Mouse (Mus musculus) adrenal gland (tissue): ENCODE data around the gene Cyb5r2.

ENCODE experiments used
- intact Hi-C: fragments of 180-260 bp; cut with DNase I; formaldehyde crosslinking; loops from one replicate; pipeline ENCODE4 v1.15.1; 2025

The Cyb5r2 gene

DNA sequence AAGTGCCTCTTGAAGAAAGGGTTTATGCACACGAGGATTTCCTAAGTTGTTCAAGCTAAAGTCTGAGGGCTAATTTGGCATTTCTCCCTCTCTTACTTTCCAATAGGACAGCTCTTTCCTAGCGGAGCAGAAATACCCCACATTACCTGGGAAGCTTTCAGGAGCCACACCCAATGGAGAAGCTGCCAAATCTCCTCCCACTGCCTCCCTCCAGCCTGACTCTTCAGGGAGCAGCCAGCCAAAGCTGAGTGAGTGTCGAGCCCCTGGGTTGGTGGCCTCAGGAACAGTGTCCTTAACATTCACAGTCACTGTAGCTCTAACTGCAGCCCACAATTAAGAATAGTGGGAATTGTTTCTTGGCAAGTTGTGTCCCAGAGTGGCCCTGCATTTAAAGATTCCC is 30.3 kb downstream of the Cyb5r2 start:
- intact Hi-C loops: no loop called here

GRCm38 (mm10) chr7:107722536-107722935 is 35.3 kb downstream of the Cyb5r2 start:
- intact Hi-C loops: no loop called here

- intact Hi-C loops: no loop called here
Measured at GRCm38 (mm10) chr7:107720771-107721170, 37.1 kb downstream of the Cyb5r2 start.

GRCm38 (mm10) chr7:107714067-107714466 is 43.8 kb downstream of the Cyb5r2 start:
- intact Hi-C loops: no loop called here

GRCm38 (mm10) chr7:107712743-107713142 is 45.1 kb downstream of the Cyb5r2 start:
- intact Hi-C loops: no loop called here

GRCm38 (mm10) chr7:107708491-107709112 is 49.2 kb downstream of the Cyb5r2 start:
- intact Hi-C loops: loop anchor here (5.0 kb wide), 1 partner anchor 46 kb away; no protein-coding TSS in a partner anchor

DNA sequence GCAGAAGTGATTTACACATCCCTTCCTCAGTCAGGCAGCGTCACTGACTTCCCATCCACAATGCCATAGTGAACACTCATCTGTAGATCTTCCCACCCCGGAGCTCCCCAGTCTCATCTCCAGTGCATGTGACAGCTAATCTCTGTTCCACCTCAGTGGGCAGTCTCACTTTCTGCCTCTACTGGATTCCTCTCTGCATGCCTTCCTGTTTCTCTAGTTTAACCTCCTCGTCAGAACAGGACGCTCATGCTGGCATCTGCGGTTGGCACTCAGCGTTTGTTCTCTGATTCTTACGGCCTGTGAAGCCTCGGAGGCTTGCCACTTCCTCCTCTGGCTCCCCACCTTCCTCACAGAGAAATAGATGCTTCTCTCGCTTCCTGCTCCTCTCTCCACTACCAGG is 50.2 kb downstream of the Cyb5r2 start:
- intact Hi-C loops: loop anchor here (5.0 kb wide), 1 partner anchor 45 kb away; no protein-coding TSS in a partner anchor

GRCm38 (mm10) chr7:107705941-107706340 is 51.9 kb downstream of the Cyb5r2 start:
- intact Hi-C loops: loop anchor here (5.0 kb wide), 1 partner anchor 44 kb away; no protein-coding TSS in a partner anchor

GRCm38 (mm10) chr7:107702461-107703380 is 55.1 kb downstream of the Cyb5r2 start:
- intact Hi-C loops: no loop called here

GRCm38 (mm10) chr7:107700646-107701045 is 57.2 kb downstream of the Cyb5r2 start:
- intact Hi-C loops: no loop called here

- intact Hi-C loops: no loop called here
Measured at GRCm38 (mm10) chr7:107699926-107700325, 57.9 kb downstream of the Cyb5r2 start.
